Mouse (Mus musculus): ENCODE data around the gene Cep350. TPM values are rescaled to one million over a fixed set of nuclear protein-coding genes. Genes with fewer than 3 reads are reported as not detected.

Cep350 gene
- 3.7 and 5.5 TPM in 2 replicates for polyA plus RNA-seq (2012)

DNA sequence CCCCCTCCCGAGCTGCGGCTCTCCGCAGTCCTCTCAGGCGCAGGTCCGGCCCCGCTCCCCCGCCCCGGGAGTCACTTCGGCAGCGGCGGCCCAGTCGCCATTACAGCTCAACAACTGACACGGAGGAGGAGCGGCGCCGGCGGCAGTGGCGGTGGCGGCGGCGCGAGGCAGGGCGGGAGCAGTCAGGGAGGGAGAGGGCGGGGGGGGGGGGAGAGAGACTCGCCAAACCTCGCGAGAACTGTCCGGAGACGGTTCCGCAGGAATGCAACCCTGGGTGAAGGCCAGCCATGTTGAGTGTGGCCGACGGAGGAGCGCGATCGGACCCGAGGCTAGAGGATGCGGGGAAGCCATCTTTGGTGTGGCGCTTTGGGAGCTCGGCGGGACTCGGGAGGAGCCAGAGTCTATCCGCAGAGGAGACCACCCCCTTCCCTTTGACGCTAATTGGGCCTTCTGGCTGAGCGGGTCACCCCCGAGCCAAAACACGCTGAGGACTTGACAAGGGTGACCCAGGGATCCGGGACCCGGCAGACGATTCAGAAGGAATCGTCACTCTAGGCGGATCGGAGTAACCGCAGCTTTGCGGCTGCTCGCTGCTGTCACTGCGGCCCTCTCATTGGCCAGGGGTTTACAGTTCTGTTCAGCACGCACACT lies at the start of gene Cep350:
TSS of gene Cep350 (minus strand) at position 188 of the 651 bp plus-strand sequence.

DNA sequence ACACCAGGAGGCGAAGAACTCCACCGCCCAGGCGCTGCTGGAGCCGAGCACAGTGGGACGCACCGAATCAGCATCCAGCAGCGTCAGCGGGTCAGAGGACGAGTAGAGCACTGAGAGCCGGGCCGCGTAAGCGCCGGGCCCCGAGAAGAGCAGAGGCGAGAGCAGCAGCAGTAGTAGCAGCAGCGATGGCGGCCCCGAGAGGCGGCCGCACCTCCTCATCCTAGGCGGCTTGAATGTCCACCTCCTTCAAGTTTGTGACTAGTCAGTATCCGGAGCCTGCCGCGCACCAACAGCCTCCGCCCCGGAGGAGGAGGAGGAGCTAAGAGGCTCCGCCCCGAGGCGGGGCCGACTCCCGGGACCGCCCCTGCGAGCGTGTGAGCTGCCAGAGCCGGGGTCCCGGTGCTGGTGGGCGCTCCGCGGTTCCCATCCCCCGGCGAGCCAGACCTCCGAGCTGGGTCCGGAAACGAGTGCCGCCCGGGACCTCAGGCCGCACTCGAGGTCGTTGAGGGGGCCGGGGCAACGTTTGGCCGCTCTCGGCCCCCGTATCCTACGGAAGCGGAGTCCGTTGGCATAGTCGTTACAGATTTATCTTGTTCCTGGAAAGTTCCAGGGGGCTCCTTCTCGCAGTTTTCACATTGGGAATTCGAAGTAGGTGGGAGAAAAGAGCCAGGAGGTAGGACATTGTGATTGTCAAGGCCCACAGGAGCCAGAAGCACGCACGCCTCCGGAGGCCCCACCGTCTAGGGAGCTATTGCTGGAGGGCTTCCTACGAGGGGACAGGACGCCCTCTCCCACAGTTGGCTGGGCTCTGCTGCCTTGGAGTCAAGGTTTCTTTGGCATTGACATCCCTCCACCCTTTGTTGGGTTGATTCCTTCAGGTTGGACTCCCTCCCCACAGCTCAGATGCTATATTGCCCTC lies 160.2 kb downstream of the Cep350 start, which contains the start of gene Qsox1:
TSS of gene Qsox1 (minus strand) at position 309 of the 919 bp plus-strand sequence.

Other genes starting within 250 kb of the Cep350 start
- gene Lhx4, start 221.6 kb downstream of the Cep350 start, polyA plus RNA-seq (2012), result not detected in 2 replicates
- 26.3 and 28.6 TPM in 2 replicates for gene Qsox1, start 160.4 kb downstream of the Cep350 start, polyA plus RNA-seq (2012)
- 10.4 and 14.3 TPM in 2 replicates for gene Tor1aip2, start 62.1 kb upstream of the Cep350 start, polyA plus RNA-seq (2012)
- gene Tor1aip1, start 63.2 kb upstream of the Cep350 start, polyA plus RNA-seq (2012), result 89.2 and 93.9 TPM in 2 replicates
- 0.01 and 0.02 TPM in 2 replicates for gene Fam163a, start 231.8 kb upstream of the Cep350 start, polyA plus RNA-seq (2012)